Mouse (Mus musculus) CH12.LX (cell line): ENCODE measurements around the gene Plekhg3. TPM values are rescaled to one million over a fixed set of nuclear protein-coding genes. Genes with fewer than 3 reads are reported as not detected.

ENCODE experiments used
- DNase-seq: peaks from one replicate; pipeline ENCODE4 v3.0.0-alpha.2; 2013; ENCODE audit errors: extremely low read depth
- H3K27ac ChIP-seq: 2 replicates; pipeline ENCODE4 v1.5.1; 2012; ENCODE audit warnings: low read depth, mild to moderate bottlenecking, control low read depth, moderate library complexity; ENCODE audit not compliant: insufficient read depth
- H3K27me3 ChIP-seq: replicated peaks from 2 replicates; pipeline ENCODE3; 2012; ENCODE audit warnings: inconsistent platforms
- H3K36me3 ChIP-seq, 2 experiments: replicated peaks in 1 of 2; 2 replicates each; pipeline versions ENCODE3 to v1.6.1; 2012; ENCODE audit warnings: inconsistent platforms in 1 of 2, low read length in 1 of 2, mild to moderate bottlenecking in 1 of 2, mixed read lengths in 1 of 2, moderate library complexity in 1 of 2; ENCODE audit not compliant: control insufficient read depth in 1 of 2, insufficient read depth in 1 of 2
- H3K4me1 ChIP-seq, 2 experiments: 2 replicates each; pipeline ENCODE4 v1.6.1; 2012; ENCODE audit warnings: inconsistent platforms in 1 of 2, moderate library complexity in 1 of 2; ENCODE audit not compliant: insufficient read depth in 2 of 2, control insufficient read depth in 1 of 2
- H3K4me2 ChIP-seq: 2 replicates; pipeline ENCODE4 v1.6.1; 2012; ENCODE audit warnings: low read depth, mild to moderate bottlenecking, control low read depth; ENCODE audit not compliant: poor library complexity, insufficient read depth, severe bottlenecking
- H3K4me3 ChIP-seq, 3 experiments: fragments of 150-350 bp in 1 of 3; sonication (generic) in 1 of 3; replicated peaks in 1 of 3; 2 replicates each; pipeline versions ENCODE3 to v1.5.1; 2011 to 2012; ENCODE audit warnings: low read depth in 2 of 3, low read length in 2 of 3, mild to moderate bottlenecking in 2 of 3, moderate library complexity in 2 of 3, control low read depth in 1 of 3, improper control_type of control experiment in 1 of 3, inconsistent platforms in 1 of 3, mixed read lengths in 1 of 3; ENCODE audit not compliant: poor library complexity in 1 of 3
- H3K79me2 ChIP-seq: replicated peaks from 2 replicates; pipeline ENCODE4 v1.6.1; 2012; ENCODE audit warnings: mild to moderate bottlenecking, moderate library complexity; ENCODE audit not compliant: control insufficient read depth, poor library complexity, insufficient read depth, severe bottlenecking; ENCODE audit errors: extremely low read depth
- H3K9ac ChIP-seq: 2 replicates; pipeline ENCODE4 v1.6.1; 2012; ENCODE audit warnings: low read depth, mild to moderate bottlenecking, control low read depth, moderate library complexity; ENCODE audit not compliant: insufficient read depth
- H3K9me3 ChIP-seq: replicated peaks from 2 replicates; pipeline ENCODE3; 2012; ENCODE audit warnings: low read length, inconsistent platforms, mixed read lengths
- BHLHE40 ChIP-seq: IDR thresholded peaks from 2 replicates; pipeline ENCODE4 v1.6.1; 2011; ENCODE audit warnings: mild to moderate bottlenecking, low read depth, low read length, improper control_type of control experiment
- CHD1 ChIP-seq: IDR thresholded peaks from 2 replicates; pipeline ENCODE4 v1.6.1; 2012; ENCODE audit warnings: low read depth, low read length, improper control_type of control experiment, inconsistent platforms
- CHD2 ChIP-seq: IDR thresholded peaks from 2 replicates; pipeline ENCODE4 v1.6.1; 2011; ENCODE audit warnings: low read length, improper control_type of control experiment
- EP300 ChIP-seq: IDR thresholded peaks from 2 replicates; pipeline ENCODE4 v1.6.1; 2011; ENCODE audit warnings: low read length, improper control_type of control experiment
- ETS1 ChIP-seq: conservative IDR thresholded peaks from 2 replicates; pipeline ENCODE4 v1.6.1; 2012; ENCODE audit warnings: low read depth, mild to moderate bottlenecking, inconsistent platforms, low read length, improper control_type of control experiment, moderate library complexity
- JUN ChIP-seq: IDR thresholded peaks from 2 replicates; pipeline ENCODE4 v1.6.1; 2011; ENCODE audit warnings: low read depth, mild to moderate bottlenecking, low read length, improper control_type of control experiment, moderate library complexity; ENCODE audit not compliant: insufficient read depth
- MAFK ChIP-seq: IDR thresholded peaks from 2 replicates; pipeline ENCODE4 v1.6.1; 2011; ENCODE audit warnings: low read length, improper control_type of control experiment; ENCODE audit not compliant: insufficient replicate concordance
- MAX ChIP-seq: IDR thresholded peaks from 2 replicates; pipeline ENCODE4 v1.6.1; 2011; ENCODE audit warnings: low read length, improper control_type of control experiment
- MEF2A ChIP-seq: IDR thresholded peaks from 2 replicates; pipeline ENCODE4 v1.6.1; 2014; ENCODE audit warnings: low read depth, mild to moderate bottlenecking, inconsistent platforms, low read length, improper control_type of control experiment, borderline replicate concordance
- MXI1 ChIP-seq: IDR thresholded peaks from 2 replicates; pipeline ENCODE4 v1.6.1; 2011; ENCODE audit warnings: mild to moderate bottlenecking, low read depth, low read length, improper control_type of control experiment
- NRF1 ChIP-seq: IDR thresholded peaks from 2 replicates; pipeline ENCODE4 v1.6.1; 2014; ENCODE audit warnings: low read depth, mild to moderate bottlenecking, inconsistent platforms, low read length, improper control_type of control experiment, moderate library complexity
- PAX5 ChIP-seq: IDR thresholded peaks from 2 replicates; pipeline ENCODE4 v1.6.1; 2012; ENCODE audit warnings: low read length, inconsistent platforms, mixed read lengths
- POLR2A ChIP-seq: IDR thresholded peaks from 2 replicates; pipeline ENCODE4 v1.6.1; 2011; ENCODE audit warnings: low read depth, mild to moderate bottlenecking, improper control_type of control experiment, low read length
- RAD21 ChIP-seq: IDR thresholded peaks from 2 replicates; pipeline ENCODE4 v1.6.1; 2011; ENCODE audit warnings: low read depth, mild to moderate bottlenecking, low read length, improper control_type of control experiment, moderate library complexity
- SIN3A ChIP-seq: IDR thresholded peaks from 2 replicates; pipeline ENCODE4 v1.6.1; 2012; ENCODE audit warnings: low read length, improper control_type of control experiment, inconsistent platforms
- TBP ChIP-seq: conservative IDR thresholded peaks from 2 replicates; pipeline ENCODE4 v1.6.1; 2011; ENCODE audit warnings: low read depth, low read length, improper control_type of control experiment
- TCF12 ChIP-seq: IDR thresholded peaks from 2 replicates; pipeline ENCODE4 v1.6.1; 2014; ENCODE audit warnings: low read depth, mild to moderate bottlenecking, inconsistent platforms, low read length, improper control_type of control experiment
- ZC3H11A ChIP-seq: IDR thresholded peaks from 2 replicates; pipeline ENCODE4 v1.6.1; 2012; ENCODE audit warnings: low read depth, mild to moderate bottlenecking, inconsistent platforms, low read length, improper control_type of control experiment
- dilution Hi-C: fragments of 300-500 bp; cut with MboI; formaldehyde crosslinking; loops from 2 replicates; pipeline ENCODE4 v1.14.3; 2020; ENCODE audit warnings: low sequenced_read_pairs; ENCODE audit not compliant: extremely low pct_unique_long_range_greater_than_20kb, extremely low pct_ligation_motif_present
- in situ Hi-C: fragments of 300-500 bp; cut with MboI; formaldehyde crosslinking; loops from 3 replicates; pipeline ENCODE4 v1.14.3; 2019; ENCODE audit warnings: low sequenced_read_pairs, low pct_ligation_motif_present, low pct_unique_long_range_greater_than_20kb, mixed read lengths
- polyA plus RNA-seq: library from polyadenylated mRNA; unstranded; fragments of >175 nt; gene quantifications from 2 replicates; pipeline ENCODE4 v1.2.1, GENCODE M21; 2012; ENCODE audit warnings: low read depth; ENCODE audit not compliant: insufficient read length
- total RNA-seq, 2 experiments: library from RNA; depleted of rRNA; stranded (reverse); fragments of 300-350 nt in 1 of 2; fragments of >200 nt in 1 of 2; gene quantifications; 2 replicates each; pipeline ENCODE4 v1.2.3; 2012 to 2014

Gene Plekhg3
- total and polyA plus RNA-seq, 3 experiments: 0.04 to 6.1 (median 0.27) TPM

DNA sequence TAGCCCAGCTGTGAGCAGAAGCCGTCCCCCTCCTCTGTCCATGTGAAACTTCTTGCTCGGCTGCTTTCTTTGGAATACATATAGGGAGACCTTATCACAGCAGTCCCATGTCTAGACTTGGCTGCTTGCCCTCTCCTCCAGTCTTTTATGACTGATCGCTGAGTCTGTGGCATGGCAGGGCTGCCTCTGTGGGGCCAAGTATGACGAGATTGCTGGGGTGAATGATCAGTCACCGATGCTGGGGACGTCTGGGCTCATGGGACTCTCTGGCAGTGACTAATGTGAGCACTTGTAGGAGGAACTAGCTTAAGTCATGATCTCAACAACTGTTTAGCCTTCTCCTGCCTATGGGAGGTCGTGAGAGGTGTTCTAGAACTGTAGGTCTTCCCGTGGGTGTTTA lies 21.6 kb downstream of the Plekhg3 start:
- peak; percentile 84 for DNase-seq
- no peaks in the 10 kb centered on the region for H3K27me3 ChIP-seq

DNA sequence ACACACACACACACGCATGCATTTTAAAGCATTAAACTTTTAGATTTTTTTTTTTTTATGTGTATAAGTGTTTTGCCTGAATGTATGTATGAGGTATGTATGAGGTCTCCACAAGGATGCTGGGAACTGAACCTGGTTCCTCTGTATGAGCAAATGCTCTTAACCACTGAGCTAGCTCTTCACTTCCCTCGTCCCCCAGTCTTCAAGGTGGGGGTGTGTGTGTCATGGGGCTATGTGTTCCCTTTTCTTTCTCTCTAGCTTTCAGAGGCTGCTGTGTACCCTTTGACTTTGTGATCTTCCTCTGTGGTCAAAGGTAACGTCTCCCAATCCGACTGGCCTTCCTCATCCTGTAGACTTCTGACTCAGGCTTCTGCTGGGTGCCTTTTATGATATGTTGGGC lies 22.3 kb downstream of the Plekhg3 start:
- Histone ChIP-seq H3K27ac (no peak overlapping the region), H3K4me2 (0 out of 2 replicates have a peak overlapping the region, but pooled peaks have one; percentile 39), H3K36me3 (no peaks in the 10 kb centered on the region), H3K27me3 (no peaks in the 10 kb centered on the region), H3K9ac (no peak overlapping the region), H3K4me3 (no peak overlapping the region), H3K79me2 (no peaks in the 10 kb centered on the region), H3K9me3 (no peaks in the 10 kb centered on the region), H3K4me1 (peaks cover 11 to 42% of the 10 kb centered on the region in 2 experiments)
- no peak for DNase-seq
- dilution Hi-C loops (no loop called here), in situ Hi-C loops (no loop called here)
- TF ChIP-seq NRF1: no peak
- TF ChIP-seq ETS1: no peak
- no peak for TF ChIP-seq BHLHE40
- TF ChIP-seq POLR2A: no peak
- no peak for TF ChIP-seq CHD1
- TF ChIP-seq JUN: no peak
- no peak for TF ChIP-seq ZC3H11A
- no peak for TF ChIP-seq RAD21
- no peak for TF ChIP-seq MAFK
- TF ChIP-seq PAX5: no peak
- no peak for TF ChIP-seq TBP
- TF ChIP-seq CHD2: no peak
- no peak for TF ChIP-seq TCF12
- TF ChIP-seq MAX: no peak

More for the DNA sequence above, 21.6 kb downstream of the Plekhg3 start:
- 0 out of 2 replicates have a peak, but pooled peaks have one; percentile 25 for TF ChIP-seq BHLHE40
- TF ChIP-seq ETS1: peak; percentile 21; the same call in 1 of the 2 replicates
- TF ChIP-seq EP300: peak; percentile 27; the same call in 1 of the 2 replicates
- TF ChIP-seq MXI1: no peak
- TF ChIP-seq MAX: no peak
- no peak; the same call in 1 of the 2 replicates for TF ChIP-seq CHD2
- 0 out of 2 replicates have a peak, but pooled peaks have one; percentile 42 for TF ChIP-seq SIN3A
- no peak for TF ChIP-seq CHD1
- no peak for TF ChIP-seq MEF2A
- Histone ChIP-seq H3K27ac (peak overlapping the region; percentile 20; the same call in 1 of the 2 replicates), H3K9me3 (no peaks in the 10 kb centered on the region), H3K9ac (no peak overlapping the region), H3K4me2 (peak overlapping the region; percentile 39; the same call in 1 of the 2 replicates), H3K4me1 (peaks cover 17 to 44% of the 10 kb centered on the region in 2 experiments), H3K36me3 (no peaks in the 10 kb centered on the region), H3K79me2 (no peaks in the 10 kb centered on the region), H3K4me3 (no peak overlapping the region)
- in situ Hi-C loops: no loop called here
- dilution Hi-C loops: no loop called here
